Mouse (Mus musculus) heart, postnatal 10 days (tissue): ENCODE data around the gene Rps6kc1. TPM values are rescaled to one million over a fixed set of nuclear protein-coding genes. Genes with fewer than 3 reads are reported as not detected.

Experiments used
- DNase-seq, 2 experiments: peaks; one replicate each; pipeline ENCODE4 v3.0.0; 2021
- intact Hi-C: fragments of 180-260 bp; cut with DNase I; formaldehyde crosslinking; loops from one replicate; pipeline ENCODE4 v1.15.1; 2025
- total RNA-seq, 2 experiments: library from RNA; stranded (reverse); gene quantifications; 2 replicates each; pipeline ENCODE4 v1.2.3; 2021

Gene Rps6kc1
- total RNA-seq, 2 experiments from 2014 or later = 22.2 to 23.1 TPM

GRCm38 (mm10) chr1:190904136-190904535 is 7.4 kb downstream of the Rps6kc1 start:
- no peak for DNase-seq
- intact Hi-C loops = no loop called here

GRCm38 (mm10) chr1:190901082-190901481 is 10.5 kb downstream of the Rps6kc1 start:
- intact Hi-C loops = no loop called here
- DNase-seq = peak in 1 of 2 experiments; percentile 18

DNA sequence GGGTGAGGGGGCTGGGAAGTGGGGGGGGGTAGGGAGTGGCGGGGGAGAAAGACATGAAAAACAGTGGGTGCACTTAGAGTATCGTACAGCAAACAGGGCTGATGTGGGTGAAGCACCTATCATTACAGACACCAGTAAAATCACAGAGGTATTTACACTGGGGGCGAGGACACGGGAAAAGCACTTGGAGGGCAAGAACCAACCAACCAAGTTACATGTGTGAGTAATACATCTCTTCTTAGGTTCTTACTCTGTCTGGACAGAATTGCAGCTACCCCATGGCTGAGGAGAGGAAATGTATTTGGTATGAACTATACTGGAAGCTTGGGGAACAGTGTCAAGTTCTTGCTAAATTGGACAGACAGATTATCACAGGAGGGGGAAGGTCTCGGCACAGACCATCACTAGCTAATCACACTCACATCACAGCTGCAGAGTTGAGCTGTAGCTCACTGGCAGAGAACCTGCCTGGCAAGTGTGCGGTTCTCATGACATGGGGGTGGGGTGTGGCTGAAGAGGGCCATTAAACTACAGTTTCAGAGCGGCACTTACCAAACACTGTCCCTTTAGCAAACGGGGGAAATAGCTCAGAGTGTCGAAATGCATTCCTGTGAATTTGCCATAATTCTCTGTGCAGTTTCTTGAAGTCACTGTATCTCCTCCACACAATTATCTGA is 12.5 kb downstream of the Rps6kc1 start:
- peak; percentile 33 to 42 for DNase-seq
- intact Hi-C loops = no loop called here

DNA sequence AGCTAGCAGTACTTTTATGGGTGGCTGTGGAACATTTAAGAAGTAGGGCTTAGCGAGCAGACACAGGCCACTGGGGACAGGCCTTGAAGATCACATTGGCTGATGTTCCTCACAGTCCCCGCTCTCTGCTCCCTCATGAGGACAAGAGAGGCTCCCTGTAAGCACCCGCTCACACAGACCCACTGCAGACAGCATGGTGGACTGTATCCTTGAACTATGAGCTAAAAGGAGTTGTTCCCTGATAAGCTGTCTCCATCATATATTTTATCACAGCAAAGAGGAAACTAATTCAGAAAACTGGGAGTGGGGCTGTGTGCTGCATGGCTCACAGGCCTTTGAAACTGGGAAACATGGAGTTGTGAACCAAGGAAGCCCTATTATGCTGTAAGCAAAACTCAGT is 13.4 kb downstream of the Rps6kc1 start:
- intact Hi-C loops = no loop called here
- no peak for DNase-seq

DNA sequence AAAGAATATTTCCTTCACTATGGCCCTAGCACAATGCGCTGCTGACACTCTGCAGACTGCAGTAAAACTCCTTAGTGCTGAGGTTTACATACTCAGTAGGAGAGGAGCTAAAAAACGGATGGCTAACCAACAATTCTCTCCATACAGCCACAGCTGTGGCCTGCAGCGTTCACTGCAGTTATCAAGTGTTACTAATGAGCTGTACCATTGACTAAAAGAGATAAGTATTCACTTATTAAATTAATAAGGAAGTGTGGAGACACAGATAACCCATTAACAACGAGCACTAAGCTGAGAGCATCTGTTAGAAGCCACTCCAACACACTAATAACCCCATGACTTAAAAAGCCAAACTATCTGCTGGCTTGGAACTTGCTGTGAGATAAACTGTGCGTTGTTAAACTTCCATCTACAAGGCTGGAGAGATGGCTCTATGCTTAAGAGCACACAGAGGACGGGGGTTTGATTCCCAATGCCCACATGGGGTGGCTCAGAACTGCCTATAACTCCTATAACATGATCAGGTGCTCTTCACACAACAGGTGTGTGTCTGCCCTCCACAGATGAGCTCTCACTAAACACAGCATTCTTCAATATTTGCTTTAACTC is 17.9 kb downstream of the Rps6kc1 start:
- intact Hi-C loops = no loop called here
- DNase-seq = no peak

- intact Hi-C loops = no loop called here
- no peak for DNase-seq
Observed at GRCm38 (mm10) chr1:190888646-190889045, 22.9 kb downstream of the Rps6kc1 start.

- DNase-seq = no peak
Observed at GRCm38 (mm10) chr1:190888031-190888430, 23.5 kb downstream of the Rps6kc1 start.

DNA sequence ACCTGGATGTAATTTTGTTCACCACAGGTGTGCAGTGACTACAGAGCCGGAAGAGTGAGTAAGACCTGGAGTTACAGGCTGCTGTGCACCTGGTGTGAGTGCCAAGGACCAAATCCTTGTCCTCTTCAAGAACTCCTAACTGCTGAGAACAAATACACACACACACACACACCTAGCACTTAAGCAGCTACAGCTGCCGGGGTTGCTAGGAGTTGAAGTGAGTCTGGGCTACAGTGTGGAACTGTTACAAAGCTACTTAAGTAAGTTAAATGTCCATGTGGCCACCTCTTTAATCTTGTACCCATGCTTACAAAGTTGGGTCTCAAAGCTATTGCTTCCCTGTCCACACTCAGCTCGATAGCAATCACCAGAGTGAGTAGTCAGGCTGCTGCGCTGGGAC is 25.6 kb downstream of the Rps6kc1 start:
- no peak for DNase-seq
- intact Hi-C loops = no loop called here

More at GRCm38 (mm10) chr1:190888031-190888430, 23.5 kb downstream of the Rps6kc1 start:
- intact Hi-C loops = no loop called here

- intact Hi-C loops = loop anchor here (1.0 kb wide), 1 partner anchor 49 kb away; no protein-coding TSS in a partner anchor
- DNase-seq = peak; percentile 63 to 79
Observed at GRCm38 (mm10) chr1:190881422-190881821, 30.1 kb downstream of the Rps6kc1 start.

- no peak for DNase-seq
- intact Hi-C loops = loop anchor here (1.0 kb wide), 1 partner anchor 48 kb away; no protein-coding TSS in a partner anchor
Observed at GRCm38 (mm10) chr1:190880638-190881037, 30.9 kb downstream of the Rps6kc1 start.

DNA sequence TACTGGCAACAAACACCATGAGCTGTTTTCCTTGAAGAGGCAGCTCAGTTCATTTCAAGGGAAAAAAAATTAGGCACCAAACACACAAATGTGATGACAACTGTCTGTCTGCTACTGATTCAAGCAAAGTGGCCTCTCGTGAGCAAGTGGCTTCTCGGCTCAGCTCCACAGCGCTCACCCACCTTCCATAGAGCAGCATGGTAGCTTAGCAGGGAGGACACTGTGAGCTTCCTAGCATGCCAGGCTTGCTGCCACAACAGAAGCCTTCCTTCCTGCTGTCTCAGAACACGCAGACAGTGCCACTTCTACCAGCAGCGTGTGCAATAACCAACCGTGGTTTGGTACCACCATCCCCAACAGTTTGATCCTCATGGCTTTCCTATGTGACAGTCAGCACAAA is 35.8 kb downstream of the Rps6kc1 start:
- no peak for DNase-seq
- intact Hi-C loops = no loop called here

- intact Hi-C loops = no loop called here
Observed at GRCm38 (mm10) chr1:190875089-190875488, 36.5 kb downstream of the Rps6kc1 start.

GRCm38 (mm10) chr1:190871068-190871467 is 40.5 kb downstream of the Rps6kc1 start:
- no peak for DNase-seq
- intact Hi-C loops = no loop called here

More at GRCm38 (mm10) chr1:190875089-190875488, 36.5 kb downstream of the Rps6kc1 start:
- no peak for DNase-seq

DNA sequence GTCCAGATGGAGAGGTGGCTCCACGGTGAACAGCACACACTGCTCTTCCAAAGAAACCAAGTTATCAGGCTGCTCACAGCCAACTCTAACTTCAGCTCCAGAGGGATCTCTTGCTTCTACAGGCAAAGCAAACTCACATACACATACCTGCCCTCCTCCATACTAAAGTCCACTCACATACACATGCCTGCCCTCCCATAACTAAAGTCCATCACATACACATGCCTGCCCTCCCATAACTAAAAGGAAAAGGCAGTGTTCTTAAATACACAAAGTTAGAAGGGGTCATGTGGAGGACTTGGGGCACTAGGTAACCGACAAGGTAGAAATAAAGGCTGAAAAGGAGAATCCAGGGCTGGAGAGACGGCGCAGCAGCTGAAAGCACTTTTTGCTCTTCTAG is 41.6 kb downstream of the Rps6kc1 start:
- DNase-seq = no peak
- intact Hi-C loops = loop anchor here (2.0 kb wide), 1 partner anchor 39 kb away; no protein-coding TSS in a partner anchor

DNA sequence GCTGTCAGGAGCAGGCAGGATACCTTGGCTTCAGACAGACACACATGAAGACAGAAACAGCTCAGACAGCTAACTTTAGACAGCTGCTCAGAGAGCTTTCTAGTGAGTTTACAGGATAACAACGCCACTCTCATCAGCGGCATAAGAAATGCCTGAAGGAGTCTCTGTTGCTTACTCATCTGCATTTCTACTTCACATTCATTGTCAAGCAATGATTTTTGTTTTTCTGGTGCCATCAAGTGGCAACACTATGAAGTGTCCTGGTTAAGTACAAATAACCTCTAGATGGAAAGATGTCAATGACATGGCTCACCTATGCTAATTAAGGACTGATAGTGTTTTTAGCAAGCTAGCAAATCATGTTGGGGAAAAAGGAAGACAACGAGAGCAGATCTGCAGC is 42.8 kb downstream of the Rps6kc1 start:
- intact Hi-C loops = loop anchor here (2.0 kb wide), 1 partner anchor 38 kb away; no protein-coding TSS in a partner anchor
- DNase-seq = peak; percentile 17 to 20

DNA sequence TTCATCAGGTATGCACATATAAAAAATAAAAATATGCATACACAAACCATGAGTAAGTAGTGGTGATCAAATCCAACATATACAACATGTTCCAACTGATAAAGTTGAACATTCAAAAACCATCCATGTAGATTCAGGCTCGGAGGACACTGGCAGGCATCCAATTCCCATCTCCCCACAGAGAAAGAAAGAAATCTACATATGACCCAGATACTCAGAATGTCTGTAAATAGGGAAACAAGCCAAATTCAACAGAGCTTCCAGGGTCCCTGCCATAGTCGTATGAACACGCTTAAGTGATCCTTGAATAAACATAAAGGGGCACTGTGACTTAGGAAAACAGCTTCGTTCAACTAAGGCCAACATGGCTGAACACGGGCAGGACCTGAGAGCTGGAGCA is 49.9 kb downstream of the Rps6kc1 start:
- DNase-seq = peak; percentile 17 to 30
- intact Hi-C loops = no loop called here

DNA sequence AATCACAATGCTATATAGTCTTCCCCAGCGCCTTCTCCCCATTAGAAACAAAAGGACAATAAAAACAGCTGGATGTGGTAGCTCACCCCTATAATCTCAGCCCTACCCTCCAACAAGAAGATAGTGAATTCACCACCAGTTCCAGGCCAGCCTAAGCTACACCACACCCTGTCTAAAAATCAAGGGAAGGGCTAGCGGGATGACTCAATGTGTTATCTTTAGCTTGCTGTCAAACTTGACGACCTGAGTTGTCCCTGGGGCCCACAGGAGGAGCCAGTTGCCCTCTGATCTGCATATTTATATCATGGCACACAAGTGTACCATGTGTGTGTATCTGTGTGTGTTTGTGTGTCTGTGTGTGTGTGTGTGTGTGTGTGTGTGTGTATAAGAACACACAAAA is 57.1 kb downstream of the Rps6kc1 start:
- DNase-seq = no peak
- intact Hi-C loops = no loop called here

DNA sequence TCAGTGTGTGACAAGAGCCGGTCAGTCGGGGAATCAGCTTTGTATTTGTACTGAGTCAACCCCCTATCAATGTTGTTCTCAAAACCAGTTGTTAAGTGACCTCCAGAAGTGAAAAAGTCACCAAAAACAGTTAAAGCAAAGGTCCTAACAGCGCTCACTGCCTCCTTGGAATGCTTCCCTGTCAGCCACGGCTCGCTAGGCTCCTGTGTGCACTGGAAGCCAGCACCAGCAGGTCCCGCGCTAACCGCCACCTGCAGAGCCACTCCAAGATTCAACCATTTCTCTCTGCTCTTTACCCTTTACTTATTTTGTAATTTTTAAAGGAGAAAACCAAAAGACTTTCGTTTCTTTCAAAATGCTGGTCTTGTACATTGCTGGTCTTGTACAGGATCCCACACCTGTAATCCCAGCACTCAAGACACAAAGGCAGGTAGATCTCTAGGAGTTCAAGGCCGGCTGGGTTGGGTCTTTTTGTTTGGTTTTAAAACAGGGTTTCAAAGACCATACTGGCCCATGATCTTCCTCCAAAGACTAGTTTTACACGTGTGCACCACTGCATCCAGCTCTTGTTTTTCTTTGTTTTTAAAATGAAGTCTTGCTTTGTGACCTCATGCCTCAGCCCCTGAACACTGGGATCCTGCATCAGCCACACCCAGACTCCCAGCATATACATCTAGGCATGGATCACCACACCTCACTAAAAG is 62.3 kb downstream of the Rps6kc1 start:
- no peak for DNase-seq
- intact Hi-C loops = no loop called here

DNA sequence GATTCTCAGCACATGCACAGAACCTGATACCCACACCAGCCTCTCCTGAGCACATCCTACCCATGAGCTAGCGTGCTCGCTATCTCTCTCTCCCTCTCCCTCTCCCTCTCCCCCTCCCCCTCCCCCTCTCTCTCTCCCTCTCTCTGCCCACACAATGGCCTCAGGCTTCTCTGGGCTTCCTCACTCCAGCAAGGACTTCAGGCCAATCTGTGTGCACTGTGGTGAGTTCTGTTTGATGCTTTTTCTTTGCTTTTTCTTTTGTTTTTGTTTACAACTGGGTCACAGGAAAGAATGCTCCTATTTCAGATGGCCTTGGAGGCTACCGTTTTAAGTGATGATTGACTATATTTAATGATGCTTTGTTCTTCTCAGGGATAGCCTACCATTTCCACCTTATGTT is 62.9 kb downstream of the Rps6kc1 start:
- intact Hi-C loops = no loop called here

GRCm38 (mm10) chr1:190846956-190847355 is 64.6 kb downstream of the Rps6kc1 start:
- intact Hi-C loops = no loop called here
- DNase-seq = peak; percentile 47 to 52

More for the DNA sequence above, 62.9 kb downstream of the Rps6kc1 start:
- DNase-seq = no peak

GRCm38 (mm10) chr1:190846074-190846730 is 65.4 kb downstream of the Rps6kc1 start:
- DNase-seq = peak in 1 of 2 experiments; percentile 10
- intact Hi-C loops = no loop called here
